Mouse (Mus musculus) T-helper 1 cell (primary cell): ENCODE results near the gene Fam149a.
"Not testable (repeated sequence)": the region's sequence is repeated elsewhere in the genome, so short reads cannot be mapped to it uniquely, and the experiment has no call there.

Experiments
- in situ Hi-C: fragments of 300-600 bp; cut with MboI, MseI; formaldehyde crosslinking; loops from one replicate; pipeline ENCODE4 v1.15.1; 2025; ENCODE audit warnings: high pct_unique_total_duplicates

Gene Fam149a

GRCm38 (mm10) chr8:45332685-45333409, 49.2 kb downstream of the Fam149a start, which contains the start of gene Cyp4v3:
TSS of gene Cyp4v3 (minus strand) at chr8:45333216.
- in situ Hi-C loops = no loop called here

GRCm38 (mm10) chr8:45330856-45331255, 51.2 kb downstream of the Fam149a start:
- in situ Hi-C loops = no loop called here

- in situ Hi-C loops = no loop called here
Measured at GRCm38 (mm10) chr8:45329206-45329980, 52.7 kb downstream of the Fam149a start.

- in situ Hi-C loops = not testable (repeated sequence)
Measured at GRCm38 (mm10) chr8:45327076-45327475, 55.0 kb downstream of the Fam149a start.

GRCm38 (mm10) chr8:45324151-45324550, 57.9 kb downstream of the Fam149a start:
- in situ Hi-C loops = no loop called here

GRCm38 (mm10) chr8:45321365-45321764, 60.7 kb downstream of the Fam149a start:
- in situ Hi-C loops = no loop called here

- in situ Hi-C loops = no loop called here
Measured at GRCm38 (mm10) chr8:45320930-45321329, 61.2 kb downstream of the Fam149a start.

- in situ Hi-C loops = no loop called here
Measured at GRCm38 (mm10) chr8:45310967-45311366, 71.1 kb downstream of the Fam149a start.

- in situ Hi-C loops = no loop called here
Measured at GRCm38 (mm10) chr8:45308366-45308765, 73.7 kb downstream of the Fam149a start, which contains the start of gene Gm45753. TSS of gene Gm45753 (minus strand) at chr8:45308466.

- in situ Hi-C loops = no loop called here
Measured at GRCm38 (mm10) chr8:45305479-45305878, 76.6 kb downstream of the Fam149a start.

GRCm38 (mm10) chr8:45304354-45304753, 77.7 kb downstream of the Fam149a start:
- in situ Hi-C loops = no loop called here

GRCm38 (mm10) chr8:45302390-45302789, 79.7 kb downstream of the Fam149a start:
- in situ Hi-C loops = no loop called here

- in situ Hi-C loops = no loop called here
Measured at GRCm38 (mm10) chr8:45295276-45295675, 86.8 kb downstream of the Fam149a start.

- in situ Hi-C loops = no loop called here
Measured at GRCm38 (mm10) chr8:45294687-45295086, 87.4 kb downstream of the Fam149a start, which contains the start of gene Klkb1. TSS of gene Klkb1 (minus strand) at chr8:45294859.

- in situ Hi-C loops = no loop called here
Measured at GRCm38 (mm10) chr8:45291790-45292189, 90.3 kb downstream of the Fam149a start.
